Mouse (Mus musculus) cerebellum, postnatal 36 days (tissue): Measurements from ENCODE around the gene Pitpnm2.

Experiments
- DNase-seq, 2 experiments: peaks; one replicate each; pipeline ENCODE4 v3.0.0; 2021 to 2022; ENCODE audit warnings: mixed read lengths in 2 of 2

Gene Pitpnm2

DNA sequence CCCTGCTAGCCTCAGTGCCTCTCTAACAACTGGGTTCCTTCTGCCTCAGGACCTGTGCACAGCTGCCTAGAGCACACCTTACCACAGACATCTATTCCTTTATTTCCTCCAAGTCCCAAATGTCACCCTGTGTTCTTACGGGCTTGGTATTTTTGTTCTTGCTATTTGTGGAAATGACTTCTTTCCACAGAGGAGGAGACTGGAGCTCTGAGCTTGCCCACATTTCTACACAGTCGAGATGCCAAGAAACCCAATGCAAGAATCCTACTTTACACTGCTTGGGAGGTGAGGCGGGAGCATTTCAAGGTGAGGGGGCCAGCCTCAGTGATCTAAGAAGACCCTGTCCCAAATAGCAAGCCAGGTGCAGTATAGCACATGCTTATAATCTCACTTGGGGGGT, 164.0 kb downstream of the Pitpnm2 start:
- DNase-seq: no peak

DNA sequence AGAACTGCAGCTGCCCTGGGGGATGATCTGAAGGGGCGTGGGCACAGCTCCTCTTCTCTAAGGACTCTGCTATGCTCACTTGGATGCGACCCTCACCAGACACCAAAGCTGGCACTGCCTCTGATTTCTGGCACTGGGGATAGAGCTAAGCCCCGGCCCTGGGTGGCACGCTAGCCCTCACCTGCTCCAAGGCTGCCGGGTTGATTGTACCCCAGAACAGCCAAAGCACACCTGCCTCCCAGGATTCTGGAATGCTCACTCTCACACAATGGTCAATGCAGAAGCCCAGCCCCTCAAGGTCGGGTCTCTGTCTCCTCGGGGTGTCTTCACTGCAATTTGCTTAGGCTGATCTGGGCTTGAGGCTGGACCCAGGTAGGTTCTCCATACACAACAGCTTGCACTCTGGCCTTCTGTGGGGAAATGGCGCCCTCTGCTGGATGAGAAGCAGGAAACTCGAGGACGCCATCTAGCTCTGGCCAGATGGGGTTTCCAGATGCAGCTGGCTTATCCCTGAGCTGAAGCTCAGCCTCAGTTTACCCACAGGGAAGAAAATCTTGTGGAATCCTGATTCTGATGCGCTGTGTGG, 164.9 kb downstream of the Pitpnm2 start:
- DNase-seq: peak; percentile 86 to 90

DNA sequence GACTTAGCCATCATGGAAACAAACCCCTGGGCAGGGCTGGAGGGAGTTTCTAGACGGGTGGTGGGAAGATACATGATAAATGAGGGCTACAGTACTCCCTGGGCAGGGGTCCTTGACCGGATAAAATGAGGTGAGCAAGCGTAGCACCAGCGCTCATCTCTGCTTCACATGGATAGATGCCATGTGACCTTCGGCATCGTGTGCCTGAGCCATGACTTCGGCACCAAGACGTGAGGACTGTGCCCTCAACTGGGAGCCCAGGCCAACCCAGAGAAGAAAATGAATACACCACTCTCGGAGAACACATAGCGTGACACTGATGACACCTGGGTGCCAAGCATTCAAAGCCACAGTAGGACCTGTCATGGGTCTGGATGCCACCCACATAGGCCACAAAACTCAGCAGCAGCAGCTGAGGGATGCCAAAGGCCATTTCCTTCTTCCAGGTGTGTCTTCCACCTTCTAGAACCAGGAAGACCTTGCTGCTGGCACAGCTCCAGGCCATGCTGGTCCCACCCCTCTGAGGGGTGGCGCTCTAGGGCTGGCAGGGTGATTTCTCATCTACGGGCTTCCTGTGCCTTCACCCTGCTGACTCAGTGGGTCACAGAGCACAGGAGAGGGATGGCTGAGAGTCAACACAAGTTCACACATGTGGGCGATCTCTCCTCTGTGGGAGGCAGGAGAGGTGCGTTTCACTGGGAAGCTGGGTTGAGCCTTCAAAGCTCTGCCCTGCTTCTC, 165.5 kb downstream of the Pitpnm2 start:
- no peak for DNase-seq

DNA sequence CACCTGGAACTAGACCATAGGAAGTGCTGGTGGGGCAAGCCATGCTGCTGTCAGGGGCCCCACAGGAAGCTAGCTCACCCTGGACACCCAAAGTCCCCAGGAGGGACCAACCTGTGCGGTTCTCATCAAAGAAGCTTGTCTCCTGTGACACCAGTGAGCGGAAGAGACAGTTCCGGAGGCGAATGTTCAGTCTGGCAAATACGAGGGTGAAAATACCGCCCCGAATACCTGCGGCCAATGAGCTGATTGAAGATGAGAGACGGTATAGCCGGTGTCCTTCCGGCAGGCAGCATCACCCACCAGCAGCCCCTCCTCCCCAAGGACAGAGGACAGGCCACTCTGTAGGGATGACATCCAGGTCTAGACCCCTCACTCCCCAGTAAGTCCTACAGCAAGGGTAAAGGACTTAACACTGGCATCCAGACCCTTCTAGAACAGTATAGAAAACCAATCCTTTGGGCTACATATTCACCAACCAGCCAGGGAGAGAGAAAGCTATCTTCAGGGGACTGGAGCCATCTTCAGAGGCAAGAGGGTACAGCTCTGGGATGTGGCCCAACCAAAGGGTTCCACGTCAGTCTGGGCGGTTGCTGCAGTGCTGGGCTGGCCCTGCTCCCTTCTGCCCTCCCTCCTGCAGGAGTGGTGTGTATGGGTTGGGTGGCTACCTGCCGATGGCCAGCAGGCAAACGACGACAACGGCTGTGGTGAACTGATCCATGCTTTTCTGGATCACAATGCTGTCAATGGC, 166.4 kb downstream of the Pitpnm2 start:
- DNase-seq: no peak

DNA sequence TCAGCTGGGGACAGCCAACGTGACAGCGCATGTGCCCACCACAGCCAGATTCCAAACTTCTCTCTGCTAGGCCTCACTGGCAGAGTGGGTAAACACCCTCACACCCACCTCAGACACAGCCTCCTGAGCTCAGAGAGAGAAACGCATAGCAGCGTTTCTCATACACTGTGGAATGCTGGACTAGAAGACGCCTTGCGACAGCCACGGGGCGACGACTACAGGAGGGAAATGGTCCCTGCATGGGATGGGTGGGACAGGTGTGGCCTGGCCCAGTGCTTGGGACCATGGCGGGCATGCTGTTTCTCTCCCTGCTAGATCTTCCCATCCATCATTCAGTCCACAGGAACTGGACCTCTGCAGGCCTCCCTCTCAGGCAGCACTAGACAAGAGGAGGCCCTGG, 167.1 kb downstream of the Pitpnm2 start:
- no peak for DNase-seq

DNA sequence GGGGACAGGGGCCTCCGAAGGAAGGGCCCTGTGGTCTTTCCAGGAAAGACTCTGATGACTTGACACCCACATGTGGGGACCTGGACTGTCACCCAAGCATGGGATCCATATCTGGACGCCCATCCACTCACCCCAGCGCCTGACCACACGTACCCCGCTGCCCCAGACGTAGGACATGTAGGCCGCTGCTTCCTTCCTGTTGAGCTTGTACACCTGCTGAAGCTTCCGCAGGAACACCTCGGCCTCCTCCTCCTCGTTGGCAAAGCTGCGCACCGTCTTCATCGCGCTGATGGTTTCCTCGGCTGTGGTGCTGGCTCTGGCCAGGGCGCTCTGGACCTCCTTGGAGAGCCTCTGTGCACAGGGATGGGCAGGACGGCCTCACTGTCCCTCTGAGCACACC, 169.7 kb downstream of the Pitpnm2 start:
- no peak for DNase-seq

DNA sequence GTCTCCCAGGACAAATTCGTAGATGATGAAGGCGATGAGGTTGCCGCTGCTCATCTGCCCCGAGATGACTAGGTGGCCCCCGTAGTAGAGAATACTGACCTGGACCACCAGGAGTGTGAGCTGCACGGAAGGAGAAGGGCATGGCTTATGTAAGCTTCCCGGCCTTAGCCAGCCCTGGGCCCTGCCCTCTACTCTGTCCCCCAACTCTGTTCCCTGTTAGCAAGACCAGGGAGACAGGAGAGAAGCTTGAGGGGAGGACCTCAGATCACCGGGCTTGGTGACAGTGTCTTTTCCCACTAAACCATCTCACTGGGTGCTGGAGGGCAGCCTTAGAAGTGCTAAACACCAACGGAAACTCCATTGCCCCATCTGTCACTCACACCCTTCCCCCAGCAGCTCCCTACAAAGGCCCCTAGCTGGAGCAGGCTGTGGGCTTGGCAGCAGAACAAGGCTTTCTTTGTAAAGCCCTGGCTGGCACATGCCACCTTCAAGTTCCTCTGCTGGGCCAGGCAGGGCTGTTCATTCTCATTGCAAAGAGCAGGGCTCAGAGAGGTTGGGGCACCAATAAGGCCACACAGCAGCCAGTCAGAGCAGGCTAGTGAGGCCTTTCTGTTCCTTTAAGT, 170.7 kb downstream of the Pitpnm2 start:
- peak; percentile 41 to 51 for DNase-seq

DNA sequence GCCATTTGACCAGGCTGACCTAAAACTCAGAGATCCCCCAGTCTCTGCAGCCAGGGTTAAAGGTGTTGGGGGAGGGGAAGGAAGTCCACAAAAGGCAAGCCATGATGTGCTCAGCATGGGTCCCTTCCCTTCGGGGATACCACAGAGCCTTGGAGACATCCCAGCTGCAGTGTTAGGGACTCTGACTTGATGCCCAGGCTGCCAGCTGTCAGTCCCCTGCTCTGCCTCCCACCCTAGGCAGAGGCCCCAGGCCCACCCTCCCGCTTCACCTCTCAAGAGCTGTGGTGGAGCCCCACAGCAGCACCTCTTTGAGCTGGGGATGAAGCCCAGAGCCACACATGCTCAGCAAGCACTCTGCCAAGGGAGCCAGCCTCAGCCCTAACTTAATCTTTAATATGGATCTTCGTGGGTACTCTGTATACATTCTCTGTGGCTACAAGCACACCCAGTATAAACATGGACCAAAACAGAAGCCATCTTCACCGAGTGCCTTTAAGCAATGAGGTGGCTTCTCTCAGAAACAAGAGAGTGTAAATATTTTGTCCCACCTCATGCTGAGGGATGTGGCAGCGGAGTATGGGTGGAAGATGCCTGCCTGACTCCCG, 171.6 kb downstream of the Pitpnm2 start:
- DNase-seq: no peak

DNA sequence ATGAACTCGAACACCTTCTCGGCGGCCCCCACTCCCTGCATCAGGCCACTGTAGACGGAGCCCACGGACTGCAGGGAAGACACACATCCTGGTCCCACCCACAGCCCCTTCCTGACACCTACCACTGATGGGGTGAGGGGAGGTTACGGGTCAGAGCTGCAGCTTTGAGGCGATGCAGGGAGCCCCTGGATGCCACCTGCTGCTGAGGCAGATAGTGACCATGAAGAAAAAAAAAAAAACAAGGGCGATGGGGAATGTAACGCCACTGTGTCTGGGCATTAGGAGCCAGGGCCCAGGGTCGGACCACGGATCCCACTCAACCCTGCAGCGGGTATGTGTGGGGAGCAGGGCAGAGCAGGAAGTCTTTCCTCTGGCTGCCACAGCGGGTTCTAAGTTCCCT, 172.3 kb downstream of the Pitpnm2 start:
- DNase-seq: no peak

DNA sequence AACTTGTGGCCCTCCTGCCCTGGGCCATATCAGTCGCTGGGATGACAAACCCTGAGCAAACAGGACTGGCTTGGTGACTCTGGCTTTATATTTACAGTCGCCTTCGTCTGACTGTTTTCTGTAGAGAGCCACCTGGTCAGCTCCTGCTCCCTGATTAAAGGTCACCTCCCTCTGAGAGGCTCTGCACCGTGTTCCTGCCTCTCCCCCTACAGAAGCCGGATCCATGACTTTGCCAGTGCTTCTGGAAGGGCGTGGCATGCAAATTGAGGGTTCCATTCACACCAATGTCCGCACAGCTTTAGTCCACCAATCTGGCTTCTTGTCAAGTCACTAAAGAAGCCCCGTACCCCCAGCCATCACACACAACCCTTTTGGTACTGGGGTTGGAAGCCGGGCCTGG, 173.0 kb downstream of the Pitpnm2 start:
- no peak for DNase-seq

DNA sequence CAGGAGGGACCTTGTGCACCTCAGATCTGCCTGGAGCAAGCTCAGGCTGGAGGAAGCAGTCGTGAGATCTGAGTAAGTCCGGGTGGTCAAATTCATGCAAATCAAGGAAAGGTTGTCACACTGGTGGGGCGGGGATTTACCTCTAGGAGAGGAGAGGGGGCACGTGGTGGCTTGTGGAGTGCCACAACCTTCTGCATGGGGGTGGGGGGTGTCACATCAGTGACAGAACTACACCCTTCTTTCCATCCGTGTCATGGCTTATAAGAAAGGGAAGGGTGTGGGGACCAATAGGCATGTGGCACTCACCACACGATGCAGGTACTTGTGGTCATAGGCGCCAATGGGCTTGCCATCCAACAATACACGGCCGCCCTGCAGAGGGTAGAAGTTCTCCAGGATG, 173.8 kb downstream of the Pitpnm2 start:
- DNase-seq: no peak

DNA sequence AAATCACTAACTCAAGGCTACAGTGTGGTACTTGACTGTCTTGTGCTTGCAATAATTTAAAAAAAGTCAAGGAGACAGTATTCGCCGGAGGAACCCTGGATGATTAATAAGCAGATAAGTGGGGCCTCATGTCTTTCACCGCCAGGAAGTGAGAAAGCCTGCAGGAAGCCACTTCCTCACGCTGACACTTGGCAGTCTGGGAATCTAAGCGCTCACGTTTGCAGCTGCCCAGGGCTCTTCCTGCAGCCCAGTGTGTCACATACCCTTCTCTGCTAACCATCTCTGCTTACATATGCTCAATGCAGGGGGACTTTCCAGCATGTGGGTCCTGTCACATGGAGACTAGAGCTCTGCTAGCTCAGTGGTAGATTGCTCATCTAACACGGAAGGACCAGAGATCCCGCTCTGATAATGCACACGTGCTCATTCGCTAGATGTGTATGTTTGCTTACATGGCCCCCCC, 174.7 kb downstream of the Pitpnm2 start:
- DNase-seq: no peak

DNA sequence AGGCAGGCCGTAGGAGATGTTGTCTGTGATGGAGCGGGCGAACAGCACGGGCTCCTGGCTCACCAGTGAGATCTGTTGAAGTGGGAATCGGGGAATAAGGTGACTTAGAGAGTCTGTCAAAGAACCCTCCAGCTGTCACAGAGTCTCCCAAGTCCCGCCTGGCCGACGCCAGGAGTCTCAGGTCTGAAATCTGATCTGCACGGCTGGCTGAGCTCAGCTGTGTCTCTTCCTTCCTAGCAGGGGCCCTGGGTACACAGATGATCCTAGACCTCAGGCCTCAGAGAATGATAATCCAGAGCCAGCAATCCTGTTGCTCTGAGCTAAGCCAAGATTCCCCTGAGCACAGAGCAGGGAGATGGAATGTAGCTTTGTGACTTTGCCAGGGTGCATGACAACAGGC, 175.9 kb downstream of the Pitpnm2 start:
- no peak for DNase-seq

DNA sequence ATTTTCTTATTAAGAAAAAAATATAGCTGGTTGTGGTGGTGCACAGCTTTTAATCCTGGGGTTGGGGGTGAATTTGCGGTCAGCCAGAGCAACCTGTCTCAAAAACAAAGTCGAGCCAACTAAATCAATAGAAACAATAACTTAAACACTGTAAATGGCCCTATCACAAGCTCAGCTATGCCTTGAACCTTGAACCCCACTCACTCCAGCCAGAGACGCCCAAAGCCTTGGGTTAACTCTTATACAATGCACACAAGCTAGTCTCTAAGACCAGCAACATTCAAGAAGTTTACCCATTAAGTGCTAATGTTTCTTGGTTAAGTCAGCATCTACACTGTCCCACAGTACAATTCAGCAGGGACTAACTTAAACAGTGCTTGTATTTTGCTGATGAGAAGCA, 179.9 kb downstream of the Pitpnm2 start:
- no peak for DNase-seq
